Mouse (Mus musculus): ENCODE results near the gene Zp2. TPM values are rescaled to one million over a fixed set of nuclear protein-coding genes. Genes with fewer than 3 reads are reported as not detected.
A peak's percentile ranks its signal among the peaks of the same experiment; 100 is the strongest.

Zp2 gene
- total and polyA plus RNA-seq, 2 experiments: not detected

- no peaks in the 10 kb centered on the region for H3K36me3 ChIP-seq (ENCODE audit: control insufficient read depth, insufficient read depth, low read length)
- no peaks in the 10 kb centered on the region for H3K79me2 ChIP-seq (ENCODE audit: control insufficient read depth, insufficient read depth, low read length)
- no peaks in the 10 kb centered on the region for H3K27me3 ChIP-seq (ENCODE audit: control insufficient read depth, insufficient read depth, low read length)
- DNase-seq (ENCODE audit: extremely low read depth, low read depth, low spot score): peak; percentile 59
- 0 out of 2 replicates have a peak, but pooled peaks cover under 1% of the 10 kb centered on the region for H3K4me1 ChIP-seq (ENCODE audit: control insufficient read depth, insufficient read depth, low read length)
- H3K9ac ChIP-seq (ENCODE audit: low read depth, low read length): no peak overlapping the region
- H3K27ac ChIP-seq (replicated peaks; ENCODE audit: insufficient read depth, low read depth, low read length): no peak overlapping the region
- TF ChIP-seq POLR2A (IDR thresholded peaks at IDR 0.05; ENCODE audit: extremely low read depth, insufficient read depth, low read length) (no peak), CTCF (IDR thresholded peaks at IDR 0.05; ENCODE audit: low read depth, low read length) (peak; percentile 92)
- H3K4me3 ChIP-seq (ENCODE audit: insufficient read depth, low read depth, low read length): no peak overlapping the region
- WGBS: 24% methylated on average over 9 of the region's 9 CpGs
These were observed 46.7 kb downstream of the Zp2 start for GRCm38 (mm10) chr7:120098403-120098802.

DNA sequence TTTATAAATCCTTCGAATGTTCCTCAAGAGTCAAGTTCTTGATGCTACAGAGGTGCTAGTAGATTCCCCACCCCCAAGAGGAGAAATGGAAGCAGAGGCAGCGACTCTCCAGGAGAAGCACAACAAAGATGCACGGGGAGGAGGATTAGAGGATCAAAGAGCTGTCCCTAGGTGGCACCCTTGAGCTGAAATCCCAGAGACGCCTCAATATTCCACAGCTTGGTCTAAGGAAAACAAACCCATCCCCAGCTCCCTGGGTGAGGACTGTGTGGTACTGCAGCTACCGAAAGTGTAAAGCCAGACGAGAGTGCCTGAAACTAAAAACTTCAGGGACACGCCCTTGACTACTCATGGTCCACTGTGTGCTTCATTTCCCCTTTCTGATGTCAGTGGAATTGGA, 47.2 kb downstream of the Zp2 start:
- H3K27ac ChIP-seq (replicated peaks; ENCODE audit: insufficient read depth, low read depth, low read length): no peak overlapping the region

GRCm38 (mm10) chr7:120095180-120095579, 49.9 kb downstream of the Zp2 start, which contains the start of gene Dnah3:
Gene Dnah3, minus strand, starts transcription at chr7:120095280.
- H3K9ac ChIP-seq (ENCODE audit: low read depth, low read length): no peak within 1 kb of the TSS
- no peaks in the 10 kb centered on the region for H3K27me3 ChIP-seq (ENCODE audit: control insufficient read depth, insufficient read depth, low read length)
- no peak for DNase-seq (ENCODE audit: extremely low read depth, low read depth, low spot score)
- no peaks in the 10 kb centered on the region for H3K4me1 ChIP-seq (ENCODE audit: control insufficient read depth, insufficient read depth, low read length)
- no peaks in the 10 kb centered on the region for H3K79me2 ChIP-seq (ENCODE audit: control insufficient read depth, insufficient read depth, low read length)
- 84% methylated on average over 6 of the region's 6 CpGs for whole genome bisulfite sequencing
- no peak within 1 kb of the TSS for H3K27ac ChIP-seq (replicated peaks; ENCODE audit: insufficient read depth, low read depth, low read length)
- H3K36me3 ChIP-seq (ENCODE audit: control insufficient read depth, insufficient read depth, low read length): no peaks in the 10 kb centered on the region
- TF ChIP-seq CTCF (IDR thresholded peaks at IDR 0.05; ENCODE audit: low read depth, low read length) (no peak), POLR2A (IDR thresholded peaks at IDR 0.05; ENCODE audit: extremely low read depth, insufficient read depth, low read length) (no peak)
- H3K4me3 ChIP-seq (ENCODE audit: insufficient read depth, low read depth, low read length): no peak within 1 kb of the TSS

More for the DNA sequence above, 47.2 kb downstream of the Zp2 start:
- H3K79me2 ChIP-seq (ENCODE audit: control insufficient read depth, insufficient read depth, low read length): no peaks in the 10 kb centered on the region
- H3K4me3 ChIP-seq (ENCODE audit: insufficient read depth, low read depth, low read length): no peak overlapping the region
- TF ChIP-seq CTCF (IDR thresholded peaks at IDR 0.05; ENCODE audit: low read depth, low read length): peak; percentile 48; the same call in 1 of the 2 replicates
- no peak for TF ChIP-seq POLR2A (IDR thresholded peaks at IDR 0.05; ENCODE audit: extremely low read depth, insufficient read depth, low read length)
- H3K27me3 ChIP-seq (ENCODE audit: control insufficient read depth, insufficient read depth, low read length): no peaks in the 10 kb centered on the region
- H3K4me1 ChIP-seq (ENCODE audit: control insufficient read depth, insufficient read depth, low read length): no peaks in the 10 kb centered on the region
- DNase-seq (ENCODE audit: extremely low read depth, low read depth, low spot score): peak; percentile 54
- H3K36me3 ChIP-seq (ENCODE audit: control insufficient read depth, insufficient read depth, low read length): no peaks in the 10 kb centered on the region
- H3K9ac ChIP-seq (ENCODE audit: low read depth, low read length): no peak overlapping the region
- 4% methylated on average over 7 of the region's 7 CpGs for WGBS

DNA sequence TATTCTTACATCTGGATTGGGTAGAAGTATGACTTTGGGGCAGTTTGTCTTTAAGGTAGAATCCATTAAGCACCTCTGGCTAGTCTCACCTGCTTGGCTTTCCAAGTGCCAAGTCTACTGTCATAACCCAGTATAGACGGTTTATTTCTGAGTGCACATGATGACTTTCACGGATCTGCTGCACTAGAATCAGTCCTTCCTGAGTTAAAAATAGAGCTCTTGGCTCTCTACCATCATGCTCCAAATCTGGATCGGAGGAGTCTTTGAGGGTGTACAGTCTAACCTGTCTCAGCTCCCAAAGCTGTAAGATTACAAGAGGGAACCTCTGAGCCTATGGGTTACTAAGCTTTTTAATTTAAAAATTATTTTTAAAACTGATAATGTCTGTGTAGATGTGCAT, 50.9 kb downstream of the Zp2 start:
- no peak overlapping the region for H3K4me3 ChIP-seq (ENCODE audit: insufficient read depth, low read depth, low read length)
- H3K27ac ChIP-seq (replicated peaks; ENCODE audit: insufficient read depth, low read depth, low read length): no peak overlapping the region
- DNase-seq (ENCODE audit: extremely low read depth, low read depth, low spot score): no peak
- WGBS: 84% methylated on average over 3 of the region's 3 CpGs
- H3K79me2 ChIP-seq (ENCODE audit: control insufficient read depth, insufficient read depth, low read length): no peaks in the 10 kb centered on the region
- H3K4me1 ChIP-seq (ENCODE audit: control insufficient read depth, insufficient read depth, low read length): no peaks in the 10 kb centered on the region
- H3K9ac ChIP-seq (ENCODE audit: low read depth, low read length): no peak overlapping the region
- H3K27me3 ChIP-seq (ENCODE audit: control insufficient read depth, insufficient read depth, low read length): no peaks in the 10 kb centered on the region
- TF ChIP-seq POLR2A (IDR thresholded peaks at IDR 0.05; ENCODE audit: extremely low read depth, insufficient read depth, low read length) (no peak), CTCF (IDR thresholded peaks at IDR 0.05; ENCODE audit: low read depth, low read length) (no peak)
- no peaks in the 10 kb centered on the region for H3K36me3 ChIP-seq (ENCODE audit: control insufficient read depth, insufficient read depth, low read length)

- no peak for DNase-seq (ENCODE audit: extremely low read depth, low read depth, low spot score)
- H3K79me2 ChIP-seq (ENCODE audit: control insufficient read depth, insufficient read depth, low read length): no peaks in the 10 kb centered on the region
- H3K4me1 ChIP-seq (ENCODE audit: control insufficient read depth, insufficient read depth, low read length): no peaks in the 10 kb centered on the region
- no peak overlapping the region for H3K27ac ChIP-seq (replicated peaks; ENCODE audit: insufficient read depth, low read depth, low read length)
- no peaks in the 10 kb centered on the region for H3K27me3 ChIP-seq (ENCODE audit: control insufficient read depth, insufficient read depth, low read length)
- TF ChIP-seq CTCF (IDR thresholded peaks at IDR 0.05; ENCODE audit: low read depth, low read length) (no peak), POLR2A (IDR thresholded peaks at IDR 0.05; ENCODE audit: extremely low read depth, insufficient read depth, low read length) (no peak)
- no peak overlapping the region for H3K4me3 ChIP-seq (ENCODE audit: insufficient read depth, low read depth, low read length)
- WGBS: 49% methylated on average over 5 of the region's 5 CpGs
- no peak overlapping the region for H3K9ac ChIP-seq (ENCODE audit: low read depth, low read length)
- H3K36me3 ChIP-seq (ENCODE audit: control insufficient read depth, insufficient read depth, low read length): no peaks in the 10 kb centered on the region
These were observed 52.1 kb downstream of the Zp2 start for GRCm38 (mm10) chr7:120093033-120093432.

DNA sequence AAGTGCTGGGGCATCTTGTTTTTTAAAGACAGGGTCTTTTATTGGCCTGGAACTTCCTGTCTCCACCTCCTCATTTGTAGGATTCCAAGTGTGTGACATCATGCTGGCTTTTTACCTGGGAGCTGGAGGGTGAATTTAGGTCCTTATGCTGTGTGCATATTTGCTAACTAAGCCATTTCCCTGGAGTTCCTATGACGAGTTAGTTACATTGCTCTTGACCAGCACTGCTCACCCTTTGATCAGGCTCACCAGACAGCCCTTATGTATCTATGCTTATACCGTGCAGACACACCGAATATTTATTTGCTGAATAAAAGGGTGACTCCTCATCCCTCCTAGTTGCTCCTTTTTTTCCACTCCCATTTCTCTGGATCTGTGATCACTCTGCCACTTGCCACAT, 64.9 kb downstream of the Zp2 start:
- DNase-seq (ENCODE audit: extremely low read depth, low read depth, low spot score): no peak
- H3K27me3 ChIP-seq (ENCODE audit: control insufficient read depth, insufficient read depth, low read length): no peaks in the 10 kb centered on the region
- H3K27ac ChIP-seq (replicated peaks; ENCODE audit: insufficient read depth, low read depth, low read length): no peak overlapping the region
- TF ChIP-seq CTCF (IDR thresholded peaks at IDR 0.05; ENCODE audit: low read depth, low read length) (no peak), POLR2A (IDR thresholded peaks at IDR 0.05; ENCODE audit: extremely low read depth, insufficient read depth, low read length) (no peak)
- H3K9ac ChIP-seq (ENCODE audit: low read depth, low read length): no peak overlapping the region
- whole genome bisulfite sequencing: 73% methylated on average over 3 of the region's 3 CpGs
- no peaks in the 10 kb centered on the region for H3K36me3 ChIP-seq (ENCODE audit: control insufficient read depth, insufficient read depth, low read length)
- no peaks in the 10 kb centered on the region for H3K4me1 ChIP-seq (ENCODE audit: control insufficient read depth, insufficient read depth, low read length)
- H3K4me3 ChIP-seq (ENCODE audit: insufficient read depth, low read depth, low read length): no peak overlapping the region
- H3K79me2 ChIP-seq (ENCODE audit: control insufficient read depth, insufficient read depth, low read length): no peaks in the 10 kb centered on the region

Other genes starting within 250 kb of the Zp2 start
- 4.6 and 6.2 TPM in 2 replicates for gene Lyrm1, start 249.4 kb downstream of the Zp2 start, total RNA-seq (2014; rRNA removed)
- gene Lyrm1, start 249.4 kb downstream of the Zp2 start, polyA plus RNA-seq (2012; rRNA removed): 0.95 and 1.2 TPM in 2 replicates
- 5.3 and 5.6 TPM in 2 replicates for gene Dcun1d3, start 249.0 kb downstream of the Zp2 start, total RNA-seq (2014; rRNA removed)
- gene Dcun1d3, start 249.0 kb downstream of the Zp2 start, polyA plus RNA-seq (2012; rRNA removed): 3.2 and 5.7 TPM in 2 replicates
- not detected in 2 replicates for gene Dnah3, start 50.0 kb downstream of the Zp2 start, total RNA-seq (2014; rRNA removed)
- gene Dnah3, start 50.0 kb downstream of the Zp2 start, polyA plus RNA-seq (2012; rRNA removed): not detected in 2 replicates
- gene Tmem159, start 42.9 kb downstream of the Zp2 start, total RNA-seq (2014; rRNA removed): 3.0 and 3.5 TPM in 2 replicates
- 1.8 and 3.2 TPM in 2 replicates for gene Tmem159, start 42.9 kb downstream of the Zp2 start, polyA plus RNA-seq (2012; rRNA removed)
- 36.0 and 40.0 TPM in 2 replicates for gene Anks4b, start 28.6 kb upstream of the Zp2 start, total RNA-seq (2014; rRNA removed)
- 15.8 and 17.0 TPM in 2 replicates for gene Anks4b, start 28.6 kb upstream of the Zp2 start, polyA plus RNA-seq (2012; rRNA removed)
- gene Crym, start 56.8 kb upstream of the Zp2 start, total RNA-seq (2014; rRNA removed): 1.0 and 1.4 TPM in 2 replicates
- gene Crym, start 56.8 kb upstream of the Zp2 start, polyA plus RNA-seq (2012; rRNA removed): 1.0 and 2.0 TPM in 2 replicates
- gene Abca14, start 58.7 kb upstream of the Zp2 start, total RNA-seq (2014; rRNA removed): 0.18 and 0.20 TPM in 2 replicates
- gene Abca14, start 58.7 kb upstream of the Zp2 start, polyA plus RNA-seq (2012; rRNA removed): 0.05 TPM in 1 of 2 replicates, not detected in the other
- not detected in 2 replicates for gene Abca15, start 183.4 kb upstream of the Zp2 start, total RNA-seq (2014; rRNA removed)
- gene Abca15, start 183.4 kb upstream of the Zp2 start, polyA plus RNA-seq (2012; rRNA removed): not detected in 2 replicates

Measured in liver, adult 2 months (tissue).